Mouse (Mus musculus) adrenal gland, adult 18-20 months (tissue): ENCODE measurements around the gene Synpo2. TPM values are rescaled to one million over a fixed set of nuclear protein-coding genes. Genes with fewer than 3 reads are reported as not detected.

Source experiments
- DNase-seq, 2 experiments: peaks; one replicate each; pipeline ENCODE4 v3.0.0; 2021 to 2022; ENCODE audit warnings: low spot score in 2 of 2
- total RNA-seq, 2 experiments: library from RNA; stranded (reverse); gene quantifications; 1 replicate in 1 of 2; 2 replicates in 1 of 2; pipeline ENCODE4 v1.2.3; 2021

The Synpo2 gene
- total RNA-seq, 2 experiments from 2014 or later: 7.6 to 20.7 TPM

DNA sequence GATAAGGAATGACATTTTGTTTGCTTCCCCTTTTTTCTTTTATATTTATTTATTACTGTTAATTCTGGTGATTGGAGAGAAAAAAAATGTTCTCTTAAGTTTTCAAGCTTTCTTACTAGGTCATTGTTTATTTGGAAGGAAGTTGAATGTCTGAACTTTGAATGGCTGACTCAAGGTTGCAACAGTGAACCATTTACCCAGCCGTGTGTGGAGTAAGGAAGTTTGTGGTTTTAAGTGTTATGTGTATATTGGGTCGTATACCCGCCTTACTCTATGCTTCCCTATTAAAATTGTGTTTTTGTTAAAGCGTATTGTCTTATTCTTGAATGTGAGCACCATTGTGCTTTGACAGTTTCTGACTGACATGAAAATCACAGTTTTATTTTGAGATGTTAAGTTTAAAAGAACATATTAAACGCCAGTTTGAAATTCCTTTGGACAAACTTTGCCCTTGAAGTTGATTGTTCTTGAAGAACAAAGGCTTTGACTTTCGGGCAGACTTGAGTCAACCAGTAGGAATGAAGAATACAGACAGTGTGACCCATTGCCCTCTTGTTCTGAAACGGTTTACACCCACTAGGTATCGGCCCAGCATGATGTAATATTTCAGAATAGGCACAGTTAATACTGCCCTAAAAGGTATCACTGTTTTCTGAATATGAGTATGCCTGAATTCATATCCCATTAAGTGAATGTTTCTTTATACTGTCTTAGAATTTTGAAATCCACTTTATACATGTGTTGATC, 182.6 kb downstream of the Synpo2 start:
- no peak for DNase-seq

DNA sequence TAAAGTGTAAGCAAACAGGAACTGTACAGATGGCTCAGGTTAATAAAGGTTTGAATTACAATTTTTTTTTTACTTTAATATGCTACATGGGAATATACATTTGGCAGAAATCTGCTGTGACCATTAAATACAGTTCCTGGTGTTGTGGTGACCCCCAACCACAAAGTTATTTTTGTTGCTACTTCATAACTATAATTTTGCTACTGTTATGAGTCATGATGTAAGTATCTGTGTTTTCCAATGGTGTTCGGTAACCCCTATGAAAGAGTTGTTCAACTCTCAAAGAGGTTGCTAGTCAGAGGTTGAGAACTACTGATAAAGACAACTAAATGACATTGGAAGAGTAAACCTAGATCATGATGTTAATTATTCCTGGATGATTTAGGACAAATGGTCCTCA, 193.6 kb downstream of the Synpo2 start:
- no peak for DNase-seq

DNA sequence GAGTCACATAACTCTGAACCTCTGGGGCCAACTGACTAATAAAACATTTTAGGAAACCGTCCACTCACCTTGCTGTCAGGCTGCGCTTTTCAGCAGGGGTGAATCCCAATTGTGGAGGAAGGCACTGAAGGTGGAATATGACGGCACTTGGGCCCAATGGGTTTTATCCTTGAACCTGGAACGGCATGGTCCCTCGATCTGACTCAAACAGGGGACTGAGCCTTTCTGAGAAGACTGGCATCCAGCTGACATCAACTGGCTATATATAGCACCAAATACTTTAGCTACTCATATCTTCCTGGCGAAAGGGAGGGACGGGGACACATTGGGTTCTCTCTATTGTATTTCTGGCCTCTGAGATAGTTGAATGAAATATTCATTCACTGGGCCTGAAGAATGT, 201.2 kb downstream of the Synpo2 start, which contains the start of gene Myoz2:
Gene Myoz2 (minus strand): TSS at position 264 of the 400 bp plus-strand sequence.
- DNase-seq: peak in 1 of 2 experiments; percentile 25

DNA sequence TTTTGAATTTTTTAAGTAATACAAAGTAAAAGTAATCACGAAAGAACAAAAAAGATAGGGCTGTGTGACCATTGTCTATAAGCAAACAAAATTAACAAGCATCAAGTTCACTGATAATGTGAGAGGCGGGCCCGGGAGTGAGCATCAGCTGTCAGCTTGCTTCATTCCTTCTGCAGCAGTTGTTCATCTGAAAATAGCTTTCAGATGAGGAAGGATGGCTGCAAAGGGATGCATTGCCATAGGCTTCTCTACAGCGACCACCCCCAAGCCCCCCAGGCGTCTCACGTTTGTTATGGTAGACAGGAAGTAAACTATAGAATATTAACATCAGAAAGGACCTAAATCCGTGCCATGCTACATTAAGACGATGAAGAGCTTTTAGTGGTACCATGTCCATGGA, 202.1 kb downstream of the Synpo2 start:
- no peak for DNase-seq

Other genes with a start within 250 kb of the Synpo2 start
- under 1 TPM in 1 of 2 experiments, not detected in 1; 0.42 TPM for gene Myoz2, start 201.1 kb downstream of the Synpo2 start, total RNA-seq
- gene Sec24d, start 31.3 kb upstream of the Synpo2 start, total RNA-seq: 100 to 1,000 TPM in 1 of 2 experiments, 10 to 100 TPM in 1; 45.0 to 159 TPM
- gene Mettl14, start 150.0 kb upstream of the Synpo2 start, total RNA-seq: 10 to 100 TPM; 13.4 to 15.2 TPM
- 1 to 10 TPM; 1.7 to 2.1 TPM for gene Prss12, start 210.8 kb upstream of the Synpo2 start, total RNA-seq